Mouse (Mus musculus) mature B cell (primary cell): ENCODE data around the gene Slc25a53.
"Not testable (repeated sequence)": the region's sequence is repeated elsewhere in the genome, so short reads cannot be mapped to it uniquely, and the experiment has no call there.

Experiments used
- in situ Hi-C: fragments of 300-500 bp; cut with MboI; formaldehyde crosslinking; loops from 2 replicates; pipeline ENCODE4 v1.14.3; 2019

Gene Slc25a53

DNA sequence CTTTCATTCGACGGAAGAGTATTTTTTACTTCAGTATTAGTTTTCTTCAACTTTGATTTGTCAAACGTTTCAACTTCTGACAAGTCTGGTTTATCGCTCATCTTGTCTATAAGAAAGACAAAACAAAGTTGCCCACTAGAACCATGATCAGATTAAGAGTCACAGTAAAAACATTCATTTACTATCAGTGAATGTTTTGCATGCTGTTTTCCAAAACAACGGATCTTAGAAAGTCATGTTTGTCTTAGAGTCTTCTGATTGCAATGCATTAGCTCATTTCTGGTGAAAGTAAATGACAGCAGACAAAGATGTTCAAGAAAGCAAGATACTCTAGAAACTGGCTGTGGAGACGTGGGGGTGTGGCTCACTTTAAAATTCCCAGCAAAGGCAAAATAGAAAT is 62.7 kb downstream of the Slc25a53 start, which contains the start of gene Tmsb15b2:
TSS of gene Tmsb15b2 (minus strand) at position 101 of the 400 bp plus-strand sequence.
- in situ Hi-C loops = loop anchor here (5.0 kb wide), 1 partner anchor 42 kb away; no protein-coding TSS in a partner anchor

DNA sequence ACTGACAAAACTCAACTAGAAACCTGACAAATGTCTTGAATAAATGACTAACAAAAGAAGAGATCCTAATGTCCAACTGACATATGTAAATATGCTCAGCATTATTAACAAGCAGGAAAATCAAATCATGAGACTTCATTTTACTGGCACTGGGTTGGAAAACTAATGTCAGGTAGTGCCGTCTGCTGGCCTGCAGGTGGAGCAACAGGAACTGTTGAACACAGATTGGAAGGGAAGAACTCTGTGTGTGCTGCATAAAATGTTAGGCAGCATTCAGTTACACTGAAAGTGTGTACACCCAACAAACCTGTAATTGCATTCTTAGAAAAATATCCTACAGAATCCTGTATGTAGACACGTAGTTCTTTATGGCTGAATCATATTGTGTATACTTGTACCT is 78.4 kb downstream of the Slc25a53 start:
- in situ Hi-C loops = no loop called here

DNA sequence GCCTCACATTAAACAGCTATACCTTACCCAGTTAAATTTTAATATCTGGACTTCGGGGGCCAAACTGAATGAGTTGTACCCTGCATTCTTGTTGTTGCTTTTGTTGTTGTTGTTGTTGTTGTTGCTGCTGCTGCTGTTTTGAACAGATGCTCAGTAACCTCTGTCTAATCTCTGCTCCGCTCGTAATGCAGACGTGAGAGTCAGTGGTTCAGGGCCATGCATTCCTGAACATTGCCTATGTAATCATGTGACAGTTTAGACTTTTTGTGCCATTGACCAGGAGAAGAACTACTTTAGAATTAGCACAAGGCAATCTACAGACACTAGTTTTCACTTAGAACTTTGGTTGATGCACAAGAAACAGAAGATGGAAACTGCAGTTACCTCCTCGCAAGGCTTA is 79.8 kb downstream of the Slc25a53 start:
- in situ Hi-C loops = not testable (repeated sequence)

DNA sequence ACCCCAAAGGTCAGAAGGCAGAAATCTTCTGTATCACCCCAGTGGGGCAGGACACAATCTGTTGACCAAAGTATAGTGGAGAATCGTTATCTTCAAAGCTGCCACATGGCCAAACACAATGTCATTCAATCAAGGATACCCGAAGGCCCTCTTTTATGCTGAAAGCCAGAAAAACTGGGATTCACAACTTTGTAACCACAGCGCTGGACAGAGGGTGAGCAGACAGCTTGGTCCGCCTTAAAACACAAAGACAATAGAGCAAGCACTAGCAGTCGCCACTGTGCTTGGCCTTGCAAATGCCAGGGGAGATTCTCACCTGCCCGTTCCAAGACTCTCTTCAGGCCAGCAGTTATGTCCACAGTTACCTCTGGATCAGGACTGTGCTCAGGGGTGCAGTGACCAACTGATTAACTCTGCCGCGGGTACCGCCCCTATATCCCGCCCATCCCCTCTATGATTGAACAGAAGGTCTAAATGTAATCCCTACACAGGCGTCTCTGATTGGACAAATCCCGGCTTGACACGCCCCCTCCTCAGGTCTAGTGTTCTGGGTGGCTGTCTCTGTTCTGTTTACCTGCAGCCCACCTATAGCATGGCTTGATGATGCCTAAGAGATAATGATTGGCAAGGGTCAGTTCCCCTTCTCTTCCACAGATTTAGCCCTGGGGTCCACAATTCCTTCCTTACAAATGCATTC is 80.4 kb downstream of the Slc25a53 start:
- in situ Hi-C loops = not testable (repeated sequence)

DNA sequence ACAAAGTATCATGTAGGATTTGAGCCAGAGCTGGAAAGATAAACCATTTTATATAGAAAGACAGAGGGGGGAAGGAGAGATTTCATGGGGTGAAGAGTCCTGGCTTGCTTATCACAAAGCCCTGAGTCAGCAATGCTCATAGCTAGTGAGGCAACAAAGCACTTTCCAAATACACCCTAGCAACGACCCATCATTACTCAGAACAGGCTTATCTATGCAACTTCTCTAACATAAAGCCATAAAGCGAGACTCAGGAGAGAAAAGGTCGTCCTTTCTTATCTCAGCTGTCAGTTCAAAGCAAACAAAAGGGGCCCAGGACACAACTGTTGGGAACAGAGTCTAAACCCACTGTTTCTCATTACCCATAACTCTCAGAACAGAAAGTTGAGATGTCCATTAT is 100.1 kb downstream of the Slc25a53 start:
- in situ Hi-C loops = no loop called here
